In the genomic region with DNA sequence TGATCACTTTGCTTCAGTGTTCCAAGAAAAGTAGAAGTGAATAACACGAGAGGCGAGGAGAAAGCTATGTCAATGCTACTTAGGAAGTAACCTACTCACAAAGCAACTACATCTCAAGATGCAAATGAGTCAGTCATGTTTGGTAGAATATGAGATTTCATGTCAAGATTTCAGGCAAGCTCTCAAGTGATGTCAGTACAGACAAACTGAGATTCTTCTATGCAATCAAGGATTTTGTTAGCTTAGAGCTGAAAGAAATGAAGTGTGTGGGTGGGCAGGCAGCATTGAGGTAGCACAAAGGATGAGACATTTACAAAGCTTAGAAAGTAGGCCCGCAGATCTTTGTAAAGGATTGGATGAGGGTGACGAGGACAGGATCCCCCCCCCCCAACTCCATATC, we compare ENCODE assay signal across 18 mouse cellular contexts.
DNase-seq lines count a peak whose midpoint lies in the region; ATAC-seq lines count a peak whose summit lies in the region.
"Had no signal": no experiment of that assay in that cellular context is flagged by ENCODE, and none has a peak within 500 bp of the region (broad histone marks: within the 10 kb centered on the region; RNA-seq: fewer than 3 reads in every experiment).

No protein-coding gene starts in this region.

- H3K9ac ChIP-seq in neural tube, embryonic 15.5 days (replicated peaks): no peak overlapping the region
- H3K9ac ChIP-seq: embryonic facial prominence, embryonic 12.5 days; forebrain, embryonic 12.5 days had no signal

- DNase-seq in frontal cortex, postnatal 14 days (ENCODE audit: low spot score in 2 of 2): no peak
- peak; percentile 16 for DNase-seq in right cerebral cortex, adult 18-20 months
- no peak for DNase-seq in right cerebral cortex, adult 2 months (ENCODE audit: low spot score in 2 of 2)
- DNase-seq: adrenal gland, adult 2 months; adrenal gland, postnatal 10 days; adrenal gland, postnatal 25 days; cerebellum, adult 11-12 months; cerebellum, adult 2 months; cerebellum, adult 9-10 months; cerebellum, postnatal 10 days; cerebellum, postnatal 25 days had no signal

- H3K36me3 ChIP-seq in neural tube, embryonic 15.5 days: no peaks in the 10 kb centered on the region
- H3K36me3 ChIP-seq: embryonic facial prominence, embryonic 10.5 days; embryonic facial prominence, embryonic 12.5 days; forebrain, embryonic 12.5 days had no signal

- H3K4me2 ChIP-seq in neural tube, embryonic 15.5 days: no peak overlapping the region
- H3K4me2 ChIP-seq: embryonic facial prominence, embryonic 12.5 days; forebrain, embryonic 12.5 days had no signal

- peak; percentile 51; the same call in 1 of the 2 replicates for ATAC-seq in frontal cortex, adult (ENCODE audit: low TSS enrichment)
- ATAC-seq in neural tube, embryonic 15.5 days (ENCODE audit: low FRiP score): no peak
- ATAC-seq: forebrain, embryonic 14.5 days; forebrain, embryonic 16.5 days had no signal

- H3K9me3 ChIP-seq in neural tube, embryonic 15.5 days (replicated peaks): no peaks in the 10 kb centered on the region
- H3K9me3 ChIP-seq: embryonic facial prominence, embryonic 10.5 days; embryonic facial prominence, embryonic 12.5 days; forebrain, embryonic 12.5 days had no signal

- H3K4me1 ChIP-seq in neural tube, embryonic 15.5 days: no peaks in the 10 kb centered on the region
- H3K4me1 ChIP-seq: embryonic facial prominence, embryonic 10.5 days; embryonic facial prominence, embryonic 12.5 days; forebrain, embryonic 12.5 days had no signal

- no peak overlapping the region for H3K27ac ChIP-seq in neural tube, embryonic 15.5 days (replicated peaks)
- H3K27ac ChIP-seq: embryonic facial prominence, embryonic 10.5 days; embryonic facial prominence, embryonic 12.5 days; forebrain, embryonic 12.5 days had no signal

- 86% methylated on average over 4 of the region's 4 CpGs for WGBS in neural tube, embryonic 15.5 days

- H3K4me3 ChIP-seq in neural tube, embryonic 15.5 days (replicated peaks): no peak overlapping the region
- H3K4me3 ChIP-seq: embryonic facial prominence, embryonic 10.5 days; embryonic facial prominence, embryonic 12.5 days; forebrain, embryonic 12.5 days had no signal

- no peaks in the 10 kb centered on the region for H3K27me3 ChIP-seq in neural tube, embryonic 15.5 days (replicated peaks)
- H3K27me3 ChIP-seq: embryonic facial prominence, embryonic 12.5 days; forebrain, embryonic 12.5 days had no signal
